Mouse (Mus musculus) CH12.LX (cell line): Measurements from ENCODE around the gene Mctp2. TPM values are rescaled to one million over a fixed set of nuclear protein-coding genes. Genes with fewer than 3 reads are reported as not detected.

ENCODE experiments used
- DNase-seq: peaks from one replicate; pipeline ENCODE4 v3.0.0-alpha.2; 2013; ENCODE audit errors: extremely low read depth
- H3K27ac ChIP-seq: 2 replicates; pipeline ENCODE4 v1.5.1; 2012; ENCODE audit warnings: low read depth, mild to moderate bottlenecking, control low read depth, moderate library complexity; ENCODE audit not compliant: insufficient read depth
- H3K27me3 ChIP-seq: replicated peaks from 2 replicates; pipeline ENCODE3; 2012; ENCODE audit warnings: inconsistent platforms
- H3K36me3 ChIP-seq, 2 experiments: replicated peaks in 1 of 2; 2 replicates each; pipeline versions ENCODE3 to v1.6.1; 2012; ENCODE audit warnings: inconsistent platforms in 1 of 2, low read length in 1 of 2, mild to moderate bottlenecking in 1 of 2, mixed read lengths in 1 of 2, moderate library complexity in 1 of 2; ENCODE audit not compliant: control insufficient read depth in 1 of 2, insufficient read depth in 1 of 2
- H3K4me1 ChIP-seq, 2 experiments: 2 replicates each; pipeline ENCODE4 v1.6.1; 2012; ENCODE audit warnings: inconsistent platforms in 1 of 2, moderate library complexity in 1 of 2; ENCODE audit not compliant: insufficient read depth in 2 of 2, control insufficient read depth in 1 of 2
- H3K4me2 ChIP-seq: 2 replicates; pipeline ENCODE4 v1.6.1; 2012; ENCODE audit warnings: low read depth, mild to moderate bottlenecking, control low read depth; ENCODE audit not compliant: poor library complexity, insufficient read depth, severe bottlenecking
- H3K4me3 ChIP-seq, 3 experiments: fragments of 150-350 bp in 1 of 3; sonication (generic) in 1 of 3; replicated peaks in 1 of 3; 2 replicates each; pipeline versions ENCODE3 to v1.5.1; 2011 to 2012; ENCODE audit warnings: low read depth in 2 of 3, low read length in 2 of 3, mild to moderate bottlenecking in 2 of 3, moderate library complexity in 2 of 3, control low read depth in 1 of 3, improper control_type of control experiment in 1 of 3, inconsistent platforms in 1 of 3, mixed read lengths in 1 of 3; ENCODE audit not compliant: poor library complexity in 1 of 3
- H3K79me2 ChIP-seq: replicated peaks from 2 replicates; pipeline ENCODE4 v1.6.1; 2012; ENCODE audit warnings: mild to moderate bottlenecking, moderate library complexity; ENCODE audit not compliant: control insufficient read depth, poor library complexity, insufficient read depth, severe bottlenecking; ENCODE audit errors: extremely low read depth
- H3K9ac ChIP-seq: 2 replicates; pipeline ENCODE4 v1.6.1; 2012; ENCODE audit warnings: low read depth, mild to moderate bottlenecking, control low read depth, moderate library complexity; ENCODE audit not compliant: insufficient read depth
- H3K9me3 ChIP-seq: replicated peaks from 2 replicates; pipeline ENCODE3; 2012; ENCODE audit warnings: low read length, inconsistent platforms, mixed read lengths
- CHD1 ChIP-seq: IDR thresholded peaks from 2 replicates; pipeline ENCODE4 v1.6.1; 2012; ENCODE audit warnings: low read depth, low read length, improper control_type of control experiment, inconsistent platforms
- CTCF ChIP-seq, 2 experiments: IDR thresholded peaks in 1 of 2; conservative IDR thresholded peaks in 1 of 2; 2 replicates each; pipeline ENCODE4 v1.5.1; 2011 to 2012; ENCODE audit warnings: low read depth in 2 of 2, low read length in 2 of 2, improper control_type of control experiment in 1 of 2, inconsistent platforms in 1 of 2, mild to moderate bottlenecking in 1 of 2, moderate library complexity in 1 of 2
- EP300 ChIP-seq: IDR thresholded peaks from 2 replicates; pipeline ENCODE4 v1.6.1; 2011; ENCODE audit warnings: low read length, improper control_type of control experiment
- ETS1 ChIP-seq: conservative IDR thresholded peaks from 2 replicates; pipeline ENCODE4 v1.6.1; 2012; ENCODE audit warnings: low read depth, mild to moderate bottlenecking, inconsistent platforms, low read length, improper control_type of control experiment, moderate library complexity
- IRF4 ChIP-seq: IDR thresholded peaks from 2 replicates; pipeline ENCODE4 v1.6.1; 2014; ENCODE audit warnings: low read depth, mild to moderate bottlenecking, inconsistent platforms, low read length, improper control_type of control experiment
- JUN ChIP-seq: IDR thresholded peaks from 2 replicates; pipeline ENCODE4 v1.6.1; 2011; ENCODE audit warnings: low read depth, mild to moderate bottlenecking, low read length, improper control_type of control experiment, moderate library complexity; ENCODE audit not compliant: insufficient read depth
- JUND ChIP-seq: conservative IDR thresholded peaks from 2 replicates; pipeline ENCODE4 v1.6.1; 2011; ENCODE audit warnings: low read depth, low read length, improper control_type of control experiment
- MAFK ChIP-seq: IDR thresholded peaks from 2 replicates; pipeline ENCODE4 v1.6.1; 2011; ENCODE audit warnings: low read length, improper control_type of control experiment; ENCODE audit not compliant: insufficient replicate concordance
- MAX ChIP-seq: IDR thresholded peaks from 2 replicates; pipeline ENCODE4 v1.6.1; 2011; ENCODE audit warnings: low read length, improper control_type of control experiment
- MXI1 ChIP-seq: IDR thresholded peaks from 2 replicates; pipeline ENCODE4 v1.6.1; 2011; ENCODE audit warnings: mild to moderate bottlenecking, low read depth, low read length, improper control_type of control experiment
- MYC ChIP-seq: IDR thresholded peaks from 2 replicates; pipeline ENCODE4 v1.6.1; 2011; ENCODE audit warnings: low read depth, mild to moderate bottlenecking, improper control_type of control experiment, low read length
- NELFE ChIP-seq: IDR thresholded peaks from 2 replicates; pipeline ENCODE4 v1.6.1; 2011; ENCODE audit warnings: low read depth, low read length, improper control_type of control experiment
- PAX5 ChIP-seq: IDR thresholded peaks from 2 replicates; pipeline ENCODE4 v1.6.1; 2012; ENCODE audit warnings: low read length, inconsistent platforms, mixed read lengths
- TBP ChIP-seq: conservative IDR thresholded peaks from 2 replicates; pipeline ENCODE4 v1.6.1; 2011; ENCODE audit warnings: low read depth, low read length, improper control_type of control experiment
- TCF12 ChIP-seq: IDR thresholded peaks from 2 replicates; pipeline ENCODE4 v1.6.1; 2014; ENCODE audit warnings: low read depth, mild to moderate bottlenecking, inconsistent platforms, low read length, improper control_type of control experiment
- USF2 ChIP-seq: conservative IDR thresholded peaks from 2 replicates; pipeline ENCODE4 v1.6.1; 2011; ENCODE audit warnings: low read depth, low read length, improper control_type of control experiment
- dilution Hi-C: fragments of 300-500 bp; cut with MboI; formaldehyde crosslinking; loops from 2 replicates; pipeline ENCODE4 v1.14.3; 2020; ENCODE audit warnings: low sequenced_read_pairs; ENCODE audit not compliant: extremely low pct_unique_long_range_greater_than_20kb, extremely low pct_ligation_motif_present
- in situ Hi-C: fragments of 300-500 bp; cut with MboI; formaldehyde crosslinking; loops from 3 replicates; pipeline ENCODE4 v1.14.3; 2019; ENCODE audit warnings: low sequenced_read_pairs, low pct_ligation_motif_present, low pct_unique_long_range_greater_than_20kb, mixed read lengths
- polyA plus RNA-seq: library from polyadenylated mRNA; unstranded; fragments of >175 nt; gene quantifications from 2 replicates; pipeline ENCODE4 v1.2.1, GENCODE M21; 2012; ENCODE audit warnings: low read depth; ENCODE audit not compliant: insufficient read length
- total RNA-seq, 2 experiments: library from RNA; depleted of rRNA; stranded (reverse); fragments of 300-350 nt in 1 of 2; fragments of >200 nt in 1 of 2; gene quantifications; 2 replicates each; pipeline ENCODE4 v1.2.3; 2012 to 2014

Gene Mctp2
- total and polyA plus RNA-seq, 3 experiments: 0.23 to 0.48 (median 0.38) TPM

GRCm38 (mm10) chr7:72080705-72081104 is 225.7 kb downstream of the Mctp2 start:
- no peak overlapping the region for H3K27ac ChIP-seq
- no peaks in the 10 kb centered on the region for H3K27me3 ChIP-seq
- H3K4me2 ChIP-seq: no peak overlapping the region
- in situ Hi-C loops (no loop called here), dilution Hi-C loops (no loop called here)
- DNase-seq: no peak
- no peaks in the 10 kb centered on the region for H3K79me2 ChIP-seq
- no peaks in the 10 kb centered on the region for H3K4me1 ChIP-seq
- H3K9ac ChIP-seq: no peak overlapping the region
- H3K4me3 ChIP-seq: no peak overlapping the region
- no peaks in the 10 kb centered on the region for H3K36me3 ChIP-seq
- H3K9me3 ChIP-seq: no peaks in the 10 kb centered on the region
- no peak for TF ChIP-seq EP300

- no peak overlapping the region for H3K9ac ChIP-seq
- dilution Hi-C loops: no loop called here
- no peak for TF ChIP-seq TCF12
- TF ChIP-seq PAX5: no peak
- TF ChIP-seq IRF4: no peak
- TF ChIP-seq JUN: no peak
- no peak for TF ChIP-seq CHD1
- TF ChIP-seq ETS1: no peak
- TF ChIP-seq CTCF (conservative IDR thresholded peaks at IDR 0.05 in 1 of 2, IDR thresholded peaks at IDR 0.05 in 1 of 2; ENCODE audit: low read depth in 2 of 2, low read length in 2 of 2): no peak
- TF ChIP-seq USF2: no peak
- TF ChIP-seq JUND: no peak
- TF ChIP-seq MXI1: no peak
- TF ChIP-seq MYC: no peak
- TF ChIP-seq TBP: no peak
- no peak for TF ChIP-seq MAX
- TF ChIP-seq MAFK: no peak
- no peak for TF ChIP-seq NELFE
- H3K36me3 ChIP-seq: no peaks in the 10 kb centered on the region
- H3K4me2 ChIP-seq: no peak overlapping the region
- in situ Hi-C loops: no loop called here
- H3K27me3 ChIP-seq: no peaks in the 10 kb centered on the region
- H3K79me2 ChIP-seq: no peaks in the 10 kb centered on the region
- H3K27ac ChIP-seq: no peak overlapping the region
- no peak for DNase-seq
- no peak overlapping the region for H3K4me3 ChIP-seq
- H3K4me1 ChIP-seq: no peaks in the 10 kb centered on the region
- no peaks in the 10 kb centered on the region for H3K9me3 ChIP-seq
Measured at GRCm38 (mm10) chr7:72078896-72079295, 227.5 kb downstream of the Mctp2 start.
